ENCODE assay signal across 35 mouse cellular contexts in genomic region chr4:87701024-87701423, GRCm38 (mm10).
"Had no signal": no experiment of that assay in that cellular context is flagged by ENCODE, and none has a peak within 500 bp of the region (broad histone marks: within the 10 kb centered on the region; RNA-seq: fewer than 3 reads in every experiment).

No protein-coding gene starts in this region.

- DNase-seq: heart, postnatal 10 days; heart, postnatal 14 days; heart, postnatal 36 days; heart, postnatal 4 days; kidney, adult 11 months; kidney, adult 18-20 months; kidney, adult 2 months; kidney, adult 8-10 months; kidney, adult 9 months; kidney, postnatal 10 days; kidney, postnatal 14 days; kidney, postnatal 25 days; kidney, postnatal 36 days; kidney, postnatal 4 days; layer of hippocampus, adult 9-11 months; layer of hippocampus, postnatal 36 days had no signal

- H3K9me3 ChIP-seq: heart, embryonic 10.5 days; heart, embryonic 15.5 days; hindbrain, embryonic 12.5 days; intestine, embryonic 15.5 days; kidney, embryonic 15.5 days had no signal

- H3K36me3 ChIP-seq: heart, embryonic 10.5 days; heart, embryonic 13.5 days; heart, embryonic 15.5 days; hindbrain, embryonic 10.5 days; hindbrain, embryonic 12.5 days; hindbrain, embryonic 13.5 days; hindbrain, embryonic 15.5 days; intestine, embryonic 15.5 days; kidney, embryonic 15.5 days had no signal

- H3K4me1 ChIP-seq: heart, embryonic 15.5 days; intestine, embryonic 15.5 days had no signal

- H3K9ac ChIP-seq: heart, embryonic 13.5 days; heart, embryonic 15.5 days; hindbrain, embryonic 12.5 days; hindbrain, embryonic 13.5 days; hindbrain, embryonic 14.5 days; hindbrain, embryonic 15.5 days; intestine, embryonic 15.5 days; kidney, embryonic 15.5 days had no signal

- H3K4me2 ChIP-seq: heart, embryonic 11.5 days; heart, embryonic 13.5 days; heart, embryonic 15.5 days; hindbrain, embryonic 12.5 days; hindbrain, embryonic 13.5 days; hindbrain, embryonic 14.5 days; hindbrain, embryonic 15.5 days; intestine, embryonic 15.5 days; kidney, embryonic 15.5 days had no signal

- ATAC-seq: hindbrain, embryonic 16.5 days; hindbrain, postnatal 0 days; inflammation-experienced regulatory T-cells, adult 6 months; intestine, embryonic 15.5 days; intestine, embryonic 16.5 days; intestine, postnatal 0 days had no signal

- H3K4me3 ChIP-seq: heart, embryonic 10.5 days; heart, embryonic 13.5 days; heart, embryonic 15.5 days; hindbrain, embryonic 10.5 days; hindbrain, embryonic 12.5 days; hindbrain, embryonic 13.5 days; hindbrain, embryonic 15.5 days; intestine, embryonic 15.5 days; kidney, embryonic 15.5 days; layer of hippocampus, adult 2 months; left cerebral cortex, adult 2 months had no signal

- H3K27ac ChIP-seq: heart, embryonic 10.5 days; heart, embryonic 13.5 days; heart, embryonic 15.5 days; hindbrain, embryonic 10.5 days; hindbrain, embryonic 12.5 days; hindbrain, embryonic 13.5 days; hindbrain, embryonic 14.5 days; hindbrain, embryonic 15.5 days; hindbrain, postnatal 0 days; intestine, embryonic 15.5 days; kidney, embryonic 15.5 days; kidney, postnatal 0 days; layer of hippocampus, adult 2 months; left cerebral cortex, adult 2 months had no signal

- H3K27me3 ChIP-seq: heart, embryonic 13.5 days; heart, embryonic 15.5 days; hindbrain, embryonic 12.5 days; hindbrain, embryonic 13.5 days; hindbrain, embryonic 15.5 days; intestine, embryonic 15.5 days; kidney, embryonic 15.5 days had no signal
